Mouse (Mus musculus) embryonic facial prominence, embryonic 11.5 days (tissue): ENCODE measurements around the gene Ablim2. TPM values are rescaled to one million over a fixed set of nuclear protein-coding genes. Genes with fewer than 3 reads are reported as not detected.
A peak's percentile ranks its signal among the peaks of the same experiment; 100 is the strongest.

Experiments used
- ATAC-seq: fragments of 200-750 bp; cut with Nextera tagmentation; replicated peaks from 2 replicates; pipeline ENCODE4 v1.8.0; 2017; ENCODE audit warnings: low read depth; ENCODE audit not compliant: insufficient number of reproducible peaks, low FRiP score, low TSS enrichment
- DNase-seq: peaks from one replicate; pipeline ENCODE4 v3.0.0-alpha.2; 2015; ENCODE audit warnings: low spot score
- H3K27ac ChIP-seq: fragments of 300-500 bp; sonication (generic); replicated peaks from 2 replicates; pipeline ENCODE4 v1.5.1; 2014; ENCODE audit warnings: mild to moderate bottlenecking, low read depth, low read length, control low read depth
- H3K27me3 ChIP-seq: fragments of 300-500 bp; sonication (generic); 2 replicates; pipeline ENCODE4 v1.6.1; 2014; ENCODE audit warnings: mild to moderate bottlenecking, low read length, moderate library complexity, mixed read lengths; ENCODE audit not compliant: control insufficient read depth, insufficient read depth
- H3K36me3 ChIP-seq: fragments of 300-500 bp; sonication (generic); replicated peaks from 2 replicates; pipeline ENCODE4 v1.6.1; 2014; ENCODE audit warnings: low read depth, mild to moderate bottlenecking, low read length, moderate library complexity, mixed read lengths; ENCODE audit not compliant: control insufficient read depth, insufficient read depth
- H3K4me1 ChIP-seq: fragments of 300-500 bp; sonication (generic); 2 replicates; pipeline ENCODE4 v1.6.1; 2014; ENCODE audit warnings: low read length, mixed read lengths; ENCODE audit not compliant: control insufficient read depth, insufficient read depth
- H3K4me2 ChIP-seq: fragments of 300-500 bp; sonication (generic); 2 replicates; pipeline ENCODE4 v1.6.1; 2014; ENCODE audit warnings: low read depth, mild to moderate bottlenecking, control low read depth, low read length, moderate library complexity
- H3K4me3 ChIP-seq: fragments of 300-500 bp; sonication (generic); 2 replicates; pipeline ENCODE4 v1.5.1; 2014; ENCODE audit warnings: low read depth, low read length, control low read depth
- H3K9ac ChIP-seq: fragments of 300-500 bp; sonication (generic); replicated peaks from 2 replicates; pipeline ENCODE4 v1.6.1; 2014; ENCODE audit warnings: mild to moderate bottlenecking, control low read depth, low read length
- H3K9me3 ChIP-seq: fragments of 300-500 bp; sonication (generic); replicated peaks from 2 replicates; pipeline ENCODE4 v1.6.1; 2016; ENCODE audit warnings: mild to moderate bottlenecking, low read length, inconsistent platforms, mixed read lengths; ENCODE audit not compliant: control insufficient read depth
- WGBS: fragments of 180-500 bp; shearing (Covaris S2); extraction: QIAGEN DNeasy Blood & Tissue Kit; methylation state at CpG from one replicate; pipeline ENCODE4 v1.1.7; 2014; 5-methylcytosine and 5-hydroxymethylcytosine counted together
- polyA plus RNA-seq: library from polyadenylated mRNA; unstranded; fragments of >200 nt; fragmentation: Nextera tagmentation; extraction: Ambion mirVana; gene quantifications from 2 replicates; pipeline ENCODE4 v1.2.1, GENCODE M21; 2014

Ablim2 gene
- polyA plus RNA-seq, 1 experiment from 2014 or later, result 0.55 TPM

- ATAC-seq (no peak), DNase-seq (no peak)
- Histone ChIP-seq H3K9me3 (no peaks in the 10 kb centered on the region), H3K27me3 (no peaks in the 10 kb centered on the region), H3K4me1 (no peaks in the 10 kb centered on the region), H3K36me3 (no peaks in the 10 kb centered on the region), H3K9ac (no peak overlapping the region), H3K4me3 (no peak overlapping the region), H3K27ac (no peak overlapping the region), H3K4me2 (no peak overlapping the region; the same call in 1 of the 2 replicates)
- 69% methylated on average over 9 of the region's 9 CpGs for WGBS
Measured at GRCm38 (mm10) chr5:35882391-35882790, 124.7 kb downstream of the Ablim2 start.

GRCm38 (mm10) chr5:35884262-35884661 lies 126.6 kb downstream of the Ablim2 start:
- ATAC-seq (0 out of 2 replicates have a peak, but pooled peaks have one; percentile 40), DNase-seq (peak; percentile 63)
- Histone ChIP-seq H3K27ac (no peak overlapping the region), H3K4me3 (no peak overlapping the region), H3K9me3 (no peaks in the 10 kb centered on the region), H3K27me3 (no peaks in the 10 kb centered on the region), H3K36me3 (no peaks in the 10 kb centered on the region), H3K9ac (no peak overlapping the region), H3K4me1 (no peaks in the 10 kb centered on the region), H3K4me2 (no peak overlapping the region)
- 41% methylated on average over 11 of the region's 11 CpGs for WGBS

GRCm38 (mm10) chr5:35884689-35885088 lies 127.0 kb downstream of the Ablim2 start:
- Histone ChIP-seq H3K4me1 (no peaks in the 10 kb centered on the region), H3K27me3 (no peaks in the 10 kb centered on the region), H3K9ac (no peak overlapping the region), H3K9me3 (no peaks in the 10 kb centered on the region), H3K27ac (no peak overlapping the region), H3K4me2 (no peak overlapping the region), H3K36me3 (no peaks in the 10 kb centered on the region), H3K4me3 (no peak overlapping the region)
- WGBS, result 89% methylated on average over 5 of the region's 5 CpGs
- ATAC-seq (no peak), DNase-seq (no peak)

- Histone ChIP-seq H3K27ac (no peak overlapping the region), H3K4me2 (no peak overlapping the region), H3K4me3 (no peak overlapping the region), H3K9ac (no peak overlapping the region), H3K9me3 (no peaks in the 10 kb centered on the region), H3K4me1 (no peaks in the 10 kb centered on the region), H3K36me3 (no peaks in the 10 kb centered on the region), H3K27me3 (no peaks in the 10 kb centered on the region)
- ATAC-seq (no peak), DNase-seq (peak; percentile 58)
- 52% methylated on average over 9 of the region's 9 CpGs for WGBS
Measured at GRCm38 (mm10) chr5:35888959-35889358, 131.3 kb downstream of the Ablim2 start.

- H3K4me3 ChIP-seq, result no peak overlapping the region
- H3K4me1 ChIP-seq, result no peaks in the 10 kb centered on the region
- H3K27me3 ChIP-seq, result no peaks in the 10 kb centered on the region
- H3K4me2 ChIP-seq, result no peak overlapping the region
- H3K36me3 ChIP-seq, result no peaks in the 10 kb centered on the region
- H3K27ac ChIP-seq, result no peak overlapping the region
- H3K9ac ChIP-seq, result no peak overlapping the region
- DNase-seq, result peak; percentile 17
- WGBS, result 46% methylated on average over 2 of the region's 2 CpGs
- H3K9me3 ChIP-seq, result no peaks in the 10 kb centered on the region
- no peak for ATAC-seq
Measured at GRCm38 (mm10) chr5:35889641-35890040, 132.0 kb downstream of the Ablim2 start.

- ATAC-seq (no peak), DNase-seq (no peak)
- Histone ChIP-seq H3K36me3 (no peaks in the 10 kb centered on the region), H3K4me2 (no peak overlapping the region), H3K27ac (no peak overlapping the region), H3K4me3 (no peak overlapping the region), H3K27me3 (no peaks in the 10 kb centered on the region), H3K9ac (no peak overlapping the region), H3K4me1 (no peaks in the 10 kb centered on the region), H3K9me3 (no peaks in the 10 kb centered on the region)
- WGBS, result 92% methylated on average over 13 of the region's 13 CpGs
Measured at GRCm38 (mm10) chr5:35890985-35891730, 133.5 kb downstream of the Ablim2 start.

GRCm38 (mm10) chr5:35892363-35892762 lies 134.7 kb downstream of the Ablim2 start:
- no peaks in the 10 kb centered on the region for H3K4me1 ChIP-seq
- H3K4me2 ChIP-seq, result no peak overlapping the region
- H3K36me3 ChIP-seq, result no peaks in the 10 kb centered on the region
- no peak overlapping the region for H3K9ac ChIP-seq
- no peaks in the 10 kb centered on the region for H3K9me3 ChIP-seq
- DNase-seq (no peak), ATAC-seq (no peak)
- H3K4me3 ChIP-seq, result no peak overlapping the region
- H3K27ac ChIP-seq, result no peak overlapping the region
- no peaks in the 10 kb centered on the region for H3K27me3 ChIP-seq
- WGBS, result 82% methylated on average over 3 of the region's 3 CpGs

GRCm38 (mm10) chr5:35893093-35893804 lies 135.6 kb downstream of the Ablim2 start, which contains the start of gene Afap1:
Gene Afap1 (plus strand): TSS chr5:35893319.
- H3K27ac ChIP-seq, result peak within 1 kb of the TSS; percentile 66
- WGBS, result under 1% methylated on average over 49 of the region's 49 CpGs
- peak within 1 kb of the TSS; percentile 94 for H3K4me2 ChIP-seq
- H3K4me3 ChIP-seq, result peak within 1 kb of the TSS; percentile 84
- no peaks in the 10 kb centered on the region for H3K9me3 ChIP-seq
- ATAC-seq, result peak; percentile 92
- peak; percentile 99 for DNase-seq
- no peaks in the 10 kb centered on the region for H3K27me3 ChIP-seq
- no peaks in the 10 kb centered on the region for H3K36me3 ChIP-seq
- no peaks in the 10 kb centered on the region for H3K4me1 ChIP-seq
- peak within 1 kb of the TSS; percentile 89 for H3K9ac ChIP-seq
